Mouse (Mus musculus): ENCODE results near the gene Cdkn2d. TPM values are rescaled to one million over a fixed set of nuclear protein-coding genes. Genes with fewer than 3 reads are reported as not detected.

The Cdkn2d gene
- polyA plus RNA-seq, 1 experiment from 2014 or later: 101 TPM

DNA sequence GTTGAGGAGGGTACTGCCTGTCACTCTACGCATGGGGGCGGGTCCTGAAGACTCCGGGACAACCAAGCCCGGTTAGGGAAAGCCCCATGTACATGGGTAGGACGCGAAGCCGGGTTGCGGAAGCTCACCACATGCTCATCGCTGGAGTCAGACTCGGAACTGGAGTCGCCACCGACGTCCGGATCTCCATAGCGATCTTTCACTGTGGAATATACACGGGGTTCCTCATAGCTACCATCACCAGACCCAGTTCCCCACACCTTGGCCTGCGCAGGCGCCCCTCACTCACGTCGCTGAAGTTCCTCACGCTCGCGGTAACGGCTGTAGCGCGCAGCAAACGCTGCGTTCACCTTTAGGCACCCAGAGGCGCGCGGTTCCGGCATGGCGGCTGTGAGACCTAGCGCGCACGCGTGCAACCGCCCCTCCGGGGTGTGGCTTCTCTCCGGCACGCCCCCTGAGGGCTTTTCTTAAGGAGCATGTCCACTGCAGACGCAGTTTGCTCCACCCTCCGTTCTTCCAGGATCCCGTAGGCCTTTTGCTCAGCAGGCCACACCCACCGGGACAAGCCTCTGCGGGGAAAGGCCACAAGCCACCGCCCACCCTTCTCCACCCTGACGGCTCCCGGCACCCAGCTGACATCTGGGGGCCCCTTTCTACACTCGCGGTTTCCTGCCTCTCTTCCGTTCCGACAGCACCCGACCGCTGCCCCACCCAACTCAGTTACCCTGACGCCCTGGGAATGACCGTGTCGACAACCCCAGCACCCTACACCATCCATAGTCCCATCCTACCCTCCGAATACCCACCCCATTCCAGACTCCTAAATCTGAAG, 3.4 kb downstream of the Cdkn2d start, which contains the start of gene Kri1:
Gene Kri1, minus strand, starts transcription at position 399 of the 832 bp plus-strand sequence.
- under 1% methylated on average over 59 of the region's 59 CpGs for WGBS

GRCm38 (mm10) chr9:21286753-21287152, 4.5 kb downstream of the Cdkn2d start:
- Histone ChIP-seq H3K36me3 (ENCODE audit: control insufficient read depth, insufficient read depth, low read length) (peaks cover 34% of the 10 kb centered on the region), H3K4me2 (ENCODE audit: low read length) (peak overlapping the region; percentile 66), H3K9ac (ENCODE audit: low read length) (peak overlapping the region; percentile 79), H3K27ac (ENCODE audit: low read depth, low read length) (no peak overlapping the region), H3K4me3 (ENCODE audit: low read depth, low read length) (peak overlapping the region; percentile 76), H3K4me1 (ENCODE audit: control insufficient read depth, insufficient read depth, low read length) (peaks cover 24% of the 10 kb centered on the region), H3K27me3 (replicated peaks; ENCODE audit: control insufficient read depth, insufficient read depth, low read length) (no peaks in the 10 kb centered on the region), H3K9me3 (replicated peaks; ENCODE audit: control insufficient read depth, low read length) (no peaks in the 10 kb centered on the region)
- DNase-seq (ENCODE audit: low spot score): no peak
- ATAC-seq: no peak
- WGBS: 74% methylated on average over 3 of the region's 3 CpGs

More for the DNA sequence above, 3.4 kb downstream of the Cdkn2d start, which contains the start of gene Kri1:
- DNase-seq (ENCODE audit: low spot score) (peak; percentile 99), ATAC-seq (peak; percentile 72)
- H3K4me1 ChIP-seq (ENCODE audit: control insufficient read depth, insufficient read depth, low read length): peaks cover 24% of the 10 kb centered on the region
- H3K27me3 ChIP-seq (replicated peaks; ENCODE audit: control insufficient read depth, insufficient read depth, low read length): no peaks in the 10 kb centered on the region
- peak within 1 kb of the TSS; percentile 66 for H3K4me2 ChIP-seq (ENCODE audit: low read length)
- H3K4me3 ChIP-seq (ENCODE audit: low read depth, low read length): peak within 1 kb of the TSS; percentile 76
- peak within 1 kb of the TSS; percentile 79 for H3K9ac ChIP-seq (ENCODE audit: low read length)
- H3K27ac ChIP-seq (ENCODE audit: low read depth, low read length): peak within 1 kb of the TSS; percentile 61
- H3K9me3 ChIP-seq (replicated peaks; ENCODE audit: control insufficient read depth, low read length): no peaks in the 10 kb centered on the region
- peaks cover 24% of the 10 kb centered on the region for H3K36me3 ChIP-seq (ENCODE audit: control insufficient read depth, insufficient read depth, low read length)

- peaks cover 12% of the 10 kb centered on the region for H3K4me1 ChIP-seq (ENCODE audit: control insufficient read depth, insufficient read depth, low read length)
- H3K9ac ChIP-seq (ENCODE audit: low read length): no peak overlapping the region
- H3K4me2 ChIP-seq (ENCODE audit: low read length): no peak overlapping the region
- ATAC-seq (no peak), DNase-seq (ENCODE audit: low spot score) (no peak)
- no peaks in the 10 kb centered on the region for H3K27me3 ChIP-seq (replicated peaks; ENCODE audit: control insufficient read depth, insufficient read depth, low read length)
- H3K27ac ChIP-seq (ENCODE audit: low read depth, low read length): no peak overlapping the region
- H3K4me3 ChIP-seq (ENCODE audit: low read depth, low read length): no peak overlapping the region
- no peaks in the 10 kb centered on the region for H3K9me3 ChIP-seq (replicated peaks; ENCODE audit: control insufficient read depth, low read length)
- peaks cover 60% of the 10 kb centered on the region for H3K36me3 ChIP-seq (ENCODE audit: control insufficient read depth, insufficient read depth, low read length)
- 86% methylated on average over 3 of the region's 3 CpGs for WGBS
Observed at GRCm38 (mm10) chr9:21283994-21284393, 7.2 kb downstream of the Cdkn2d start.

DNA sequence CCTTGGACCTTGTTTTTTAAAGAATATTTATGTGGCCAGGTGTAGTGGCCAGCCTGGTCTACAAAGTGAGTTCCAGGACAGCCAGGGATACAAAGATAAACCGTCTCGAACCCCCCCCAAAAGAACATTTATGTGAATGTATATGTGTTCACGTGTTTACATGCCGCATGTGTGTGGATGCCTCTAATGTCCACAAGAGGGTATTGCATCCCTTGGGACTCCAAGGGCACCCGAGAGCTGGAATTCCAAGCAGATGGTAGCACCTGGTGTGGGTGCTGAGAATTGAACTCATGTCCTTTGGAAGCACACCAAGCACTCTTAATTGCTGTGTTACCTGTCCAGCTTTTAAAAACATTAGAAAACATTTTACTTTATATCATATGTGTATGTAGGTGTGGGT, 7.6 kb downstream of the Cdkn2d start:
- 93% methylated on average over 5 of the region's 5 CpGs for WGBS
- Histone ChIP-seq H3K27me3 (replicated peaks; ENCODE audit: control insufficient read depth, insufficient read depth, low read length) (no peaks in the 10 kb centered on the region), H3K27ac (ENCODE audit: low read depth, low read length) (no peak overlapping the region), H3K9me3 (replicated peaks; ENCODE audit: control insufficient read depth, low read length) (no peaks in the 10 kb centered on the region), H3K9ac (ENCODE audit: low read length) (no peak overlapping the region), H3K4me3 (ENCODE audit: low read depth, low read length) (no peak overlapping the region), H3K4me1 (ENCODE audit: control insufficient read depth, insufficient read depth, low read length) (peaks cover 11% of the 10 kb centered on the region), H3K4me2 (ENCODE audit: low read length) (no peak overlapping the region), H3K36me3 (ENCODE audit: control insufficient read depth, insufficient read depth, low read length) (peaks cover 64% of the 10 kb centered on the region)
- ATAC-seq: no peak
- DNase-seq (ENCODE audit: low spot score): no peak

GRCm38 (mm10) chr9:21277776-21278175, 13.4 kb downstream of the Cdkn2d start:
- ATAC-seq (no peak), DNase-seq (ENCODE audit: low spot score) (no peak)
- Histone ChIP-seq H3K4me3 (ENCODE audit: low read depth, low read length) (no peak overlapping the region), H3K36me3 (ENCODE audit: control insufficient read depth, insufficient read depth, low read length) (peaks cover 92% of the 10 kb centered on the region), H3K27me3 (replicated peaks; ENCODE audit: control insufficient read depth, insufficient read depth, low read length) (no peaks in the 10 kb centered on the region), H3K4me2 (ENCODE audit: low read length) (no peak overlapping the region), H3K9ac (ENCODE audit: low read length) (no peak overlapping the region), H3K4me1 (ENCODE audit: control insufficient read depth, insufficient read depth, low read length) (no peaks in the 10 kb centered on the region), H3K9me3 (replicated peaks; ENCODE audit: control insufficient read depth, low read length) (no peaks in the 10 kb centered on the region), H3K27ac (ENCODE audit: low read depth, low read length) (no peak overlapping the region)
- 91% methylated on average over 5 of the region's 5 CpGs for WGBS

DNA sequence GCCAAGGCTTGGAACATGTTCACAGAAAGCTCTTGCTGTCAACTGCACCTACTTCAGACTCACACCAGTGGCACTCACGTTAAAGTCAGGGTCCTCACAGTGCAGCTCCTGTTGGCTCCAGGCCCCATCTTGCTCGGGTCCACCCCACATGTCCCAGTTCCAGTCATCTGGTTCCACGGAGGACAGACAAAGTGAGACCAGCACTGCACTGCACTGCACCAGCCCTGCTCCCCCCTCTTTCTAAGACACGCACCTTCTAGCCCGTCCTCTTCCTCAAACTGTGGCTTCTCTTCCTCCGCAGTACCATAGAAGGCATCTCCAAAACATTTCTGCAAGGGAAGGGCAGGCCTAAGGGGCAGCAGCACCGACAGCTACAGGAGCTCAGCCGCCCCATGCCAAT, 14.9 kb downstream of the Cdkn2d start:
- 90% methylated on average over 8 of the region's 8 CpGs for WGBS
- H3K27me3 ChIP-seq (replicated peaks; ENCODE audit: control insufficient read depth, insufficient read depth, low read length): no peaks in the 10 kb centered on the region
- no peaks in the 10 kb centered on the region for H3K4me1 ChIP-seq (ENCODE audit: control insufficient read depth, insufficient read depth, low read length)
- H3K4me3 ChIP-seq (ENCODE audit: low read depth, low read length): no peak overlapping the region
- H3K4me2 ChIP-seq (ENCODE audit: low read length): no peak overlapping the region
- H3K9ac ChIP-seq (ENCODE audit: low read length): no peak overlapping the region
- no peak overlapping the region for H3K27ac ChIP-seq (ENCODE audit: low read depth, low read length)
- DNase-seq (ENCODE audit: low spot score) (no peak), ATAC-seq (no peak)
- H3K9me3 ChIP-seq (replicated peaks; ENCODE audit: control insufficient read depth, low read length): no peaks in the 10 kb centered on the region
- H3K36me3 ChIP-seq (ENCODE audit: control insufficient read depth, insufficient read depth, low read length): peaks cover 92% of the 10 kb centered on the region

DNA sequence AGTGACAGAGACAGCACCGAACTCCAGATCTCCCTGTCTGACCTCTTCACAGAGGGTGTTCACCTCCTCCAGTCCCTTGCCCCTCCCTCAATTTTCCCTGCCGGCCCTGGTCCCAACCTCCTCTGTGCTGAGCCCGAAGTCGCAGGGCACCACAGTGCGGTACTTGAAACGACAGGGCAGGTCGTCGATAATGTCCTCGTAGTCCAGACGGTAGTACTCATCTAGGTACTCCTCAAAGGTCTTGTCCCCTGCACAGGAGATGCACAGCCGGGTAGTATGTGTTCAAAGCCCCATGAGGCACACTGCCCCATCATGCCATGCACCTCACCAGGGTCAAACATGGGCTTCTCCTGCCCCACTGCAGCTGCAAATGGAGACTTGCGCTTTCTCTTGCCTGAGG, 15.5 kb downstream of the Cdkn2d start:
- H3K4me1 ChIP-seq (ENCODE audit: control insufficient read depth, insufficient read depth, low read length): no peaks in the 10 kb centered on the region
- no peaks in the 10 kb centered on the region for H3K9me3 ChIP-seq (replicated peaks; ENCODE audit: control insufficient read depth, low read length)
- no peaks in the 10 kb centered on the region for H3K27me3 ChIP-seq (replicated peaks; ENCODE audit: control insufficient read depth, insufficient read depth, low read length)
- H3K4me3 ChIP-seq (ENCODE audit: low read depth, low read length): no peak overlapping the region
- 89% methylated on average over 12 of the region's 12 CpGs for WGBS
- no peak overlapping the region for H3K4me2 ChIP-seq (ENCODE audit: low read length)
- DNase-seq (ENCODE audit: low spot score) (no peak), ATAC-seq (no peak)
- H3K27ac ChIP-seq (ENCODE audit: low read depth, low read length): no peak overlapping the region
- no peak overlapping the region for H3K9ac ChIP-seq (ENCODE audit: low read length)
- peaks cover 92% of the 10 kb centered on the region for H3K36me3 ChIP-seq (ENCODE audit: control insufficient read depth, insufficient read depth, low read length)

DNA sequence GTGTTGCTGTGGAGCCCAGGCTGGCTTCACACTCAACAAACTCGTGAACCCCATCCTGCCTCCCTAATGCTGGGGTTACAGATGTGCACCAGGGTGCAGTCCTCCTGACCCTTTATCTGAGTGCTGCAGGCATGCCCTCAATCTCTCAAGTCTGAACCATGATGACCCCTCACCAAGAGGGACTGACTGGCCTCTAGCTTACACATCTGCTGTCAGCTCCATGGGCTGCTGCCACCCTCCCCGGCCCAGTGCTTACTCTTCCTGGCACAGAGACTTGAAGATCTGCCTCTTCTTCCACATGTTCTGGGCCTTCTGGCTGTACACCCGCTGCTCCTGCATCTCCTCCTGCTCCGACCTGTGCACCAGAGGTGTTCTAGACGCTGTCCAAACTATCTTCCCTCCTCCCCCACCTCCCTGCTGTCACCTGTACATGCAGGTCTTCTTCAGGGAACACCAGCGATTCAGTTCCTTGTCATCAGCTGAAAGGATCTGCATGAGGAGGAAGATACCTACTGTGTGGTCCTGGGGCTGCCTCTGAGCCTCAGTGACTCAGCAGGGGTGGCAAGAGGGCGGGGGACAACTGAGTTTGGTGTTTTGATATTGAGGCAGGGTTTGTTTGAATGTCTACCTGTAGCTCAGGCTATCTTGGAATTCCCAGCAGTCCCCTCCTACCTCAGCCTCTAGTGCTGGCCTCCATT, 16.0 kb downstream of the Cdkn2d start:
- DNase-seq (ENCODE audit: low spot score): no peak
- Histone ChIP-seq H3K4me2 (ENCODE audit: low read length) (no peak overlapping the region), H3K27ac (ENCODE audit: low read depth, low read length) (no peak overlapping the region), H3K4me1 (ENCODE audit: control insufficient read depth, insufficient read depth, low read length) (no peaks in the 10 kb centered on the region), H3K9ac (ENCODE audit: low read length) (no peak overlapping the region), H3K36me3 (ENCODE audit: control insufficient read depth, insufficient read depth, low read length) (peaks cover 94% of the 10 kb centered on the region), H3K9me3 (replicated peaks; ENCODE audit: control insufficient read depth, low read length) (no peaks in the 10 kb centered on the region), H3K4me3 (ENCODE audit: low read depth, low read length) (no peak overlapping the region), H3K27me3 (replicated peaks; ENCODE audit: control insufficient read depth, insufficient read depth, low read length) (no peaks in the 10 kb centered on the region)
- WGBS: 88% methylated on average over 7 of the region's 7 CpGs
- ATAC-seq: no peak

- Histone ChIP-seq H3K4me3 (ENCODE audit: low read depth, low read length) (no peak overlapping the region), H3K9me3 (replicated peaks; ENCODE audit: control insufficient read depth, low read length) (no peaks in the 10 kb centered on the region), H3K4me1 (ENCODE audit: control insufficient read depth, insufficient read depth, low read length) (no peaks in the 10 kb centered on the region), H3K27me3 (replicated peaks; ENCODE audit: control insufficient read depth, insufficient read depth, low read length) (no peaks in the 10 kb centered on the region), H3K4me2 (ENCODE audit: low read length) (no peak overlapping the region), H3K27ac (ENCODE audit: low read depth, low read length) (no peak overlapping the region), H3K36me3 (ENCODE audit: control insufficient read depth, insufficient read depth, low read length) (peaks cover 92% of the 10 kb centered on the region), H3K9ac (ENCODE audit: low read length) (no peak overlapping the region)
- DNase-seq (ENCODE audit: low spot score) (no peak), ATAC-seq (no peak)
- 90% methylated on average over 3 of the region's 3 CpGs for WGBS
Observed at GRCm38 (mm10) chr9:21274336-21274735, 16.9 kb downstream of the Cdkn2d start.

All from forebrain, embryonic 14.5 days (tissue).